Mouse (Mus musculus) MEL (cell line): ENCODE data around the gene Hoxb4. TPM values are rescaled to one million over a fixed set of nuclear protein-coding genes. Genes with fewer than 3 reads are reported as not detected.

Source experiments
- DNase-seq: peaks from one replicate; pipeline ENCODE4 v3.0.0; 2011; ENCODE audit warnings: low read depth, low spot score
- H3K27ac ChIP-seq: 2 replicates; pipeline ENCODE4 v1.5.1; 2012; ENCODE audit warnings: low read depth, mild to moderate bottlenecking, control low read depth, low read length, moderate library complexity; ENCODE audit not compliant: control insufficient read depth
- H3K27me3 ChIP-seq, 2 experiments: fragments of 150-350 bp in 1 of 2; sonication (generic) in 1 of 2; 2 replicates each; pipeline ENCODE4 v1.6.1; 2012; ENCODE audit warnings: low read length in 2 of 2, mild to moderate bottlenecking in 2 of 2, improper control_type of control experiment in 1 of 2, moderate library complexity in 1 of 2; ENCODE audit not compliant: insufficient read depth in 2 of 2, control insufficient read depth in 1 of 2
- H3K36me3 ChIP-seq, 2 experiments: 2 replicates each; pipeline ENCODE4 v1.6.1; 2012 to 2014; ENCODE audit warnings: low read length in 2 of 2, improper control_type of control experiment in 1 of 2, inconsistent platforms in 1 of 2, mild to moderate bottlenecking in 1 of 2; ENCODE audit not compliant: insufficient read depth in 2 of 2, control insufficient read depth in 1 of 2
- H3K4me1 ChIP-seq, 2 experiments: fragments of 150-350 bp in 1 of 2; sonication (generic) in 1 of 2; 2 replicates each; pipeline ENCODE4 v1.6.1; 2012; ENCODE audit warnings: low read length in 2 of 2, improper control_type of control experiment in 1 of 2, mild to moderate bottlenecking in 1 of 2; ENCODE audit not compliant: insufficient read depth in 2 of 2, control insufficient read depth in 1 of 2
- H3K4me3 ChIP-seq, 2 experiments: fragments of 150-350 bp in 1 of 2; sonication (generic) in 1 of 2; 2 replicates each; pipeline ENCODE4 v1.5.1; 2012; ENCODE audit warnings: low read depth in 2 of 2, low read length in 2 of 2, mild to moderate bottlenecking in 2 of 2, moderate library complexity in 2 of 2, control low read depth in 1 of 2, improper control_type of control experiment in 1 of 2; ENCODE audit not compliant: control insufficient read depth in 1 of 2, insufficient read depth in 1 of 2
- H3K79me2 ChIP-seq: 2 replicates; pipeline ENCODE4 v1.6.1; 2012; ENCODE audit warnings: mild to moderate bottlenecking, low read length, moderate library complexity; ENCODE audit not compliant: control insufficient read depth, poor library complexity, insufficient read depth
- H3K9ac ChIP-seq: 2 replicates; pipeline ENCODE4 v1.6.1; 2012; ENCODE audit warnings: low read depth, mild to moderate bottlenecking, control low read depth, low read length, moderate library complexity; ENCODE audit not compliant: control insufficient read depth, poor library complexity, severe bottlenecking
- H3K9me3 ChIP-seq: fragments of 150-350 bp; sonication (generic); replicated peaks from 2 replicates; pipeline ENCODE4 v1.6.1; 2012; ENCODE audit warnings: mild to moderate bottlenecking, low read length, improper control_type of control experiment, moderate library complexity; ENCODE audit not compliant: insufficient read depth
- CHD2 ChIP-seq: IDR thresholded peaks from 2 replicates; pipeline ENCODE4 v1.6.1; 2011; ENCODE audit warnings: low read length, improper control_type of control experiment
- ELF1 ChIP-seq: IDR thresholded peaks from 2 replicates; pipeline ENCODE4 v1.6.1; 2014; ENCODE audit warnings: low read depth, mild to moderate bottlenecking, inconsistent platforms, low read length, improper control_type of control experiment, moderate library complexity
- EP300 ChIP-seq, 2 experiments: IDR thresholded peaks; 2 replicates each; pipeline ENCODE4 v1.6.1; 2011; ENCODE audit warnings: improper control_type of control experiment in 2 of 2, low read length in 2 of 2, low read depth in 1 of 2, mild to moderate bottlenecking in 1 of 2
- JUND ChIP-seq: IDR thresholded peaks from 2 replicates; pipeline ENCODE4 v1.6.1; 2011; ENCODE audit warnings: low read depth, mild to moderate bottlenecking, improper control_type of control experiment, low read length
- MEF2A ChIP-seq: IDR thresholded peaks from 2 replicates; pipeline ENCODE4 v1.6.1; 2014; ENCODE audit warnings: low read depth, mild to moderate bottlenecking, inconsistent platforms, low read length, improper control_type of control experiment; ENCODE audit not compliant: poor library complexity, insufficient replicate concordance, severe bottlenecking; ENCODE audit errors: extremely low read depth
- NELFE ChIP-seq: IDR thresholded peaks from 2 replicates; pipeline ENCODE4 v1.6.1; 2011; ENCODE audit warnings: low read depth, low read length, improper control_type of control experiment
- POLR2AphosphoS2 ChIP-seq: IDR thresholded peaks from 2 replicates; pipeline ENCODE4 v1.6.1; 2011; ENCODE audit warnings: low read length, improper control_type of control experiment
- RAD21 ChIP-seq: IDR thresholded peaks from 2 replicates; pipeline ENCODE4 v1.6.1; 2011; ENCODE audit warnings: mild to moderate bottlenecking, low read depth, low read length, improper control_type of control experiment
- SMC3 ChIP-seq: IDR thresholded peaks from 2 replicates; pipeline ENCODE4 v1.6.1; 2011; ENCODE audit warnings: low read depth, low read length, improper control_type of control experiment
- TBP ChIP-seq: IDR thresholded peaks from 2 replicates; pipeline ENCODE4 v1.8.0; 2011; ENCODE audit warnings: low read depth, low read length, improper control_type of control experiment
- USF2 ChIP-seq, 2 experiments: IDR thresholded peaks; 2 replicates each; pipeline ENCODE4 v1.6.1; 2011 to 2012; ENCODE audit warnings: improper control_type of control experiment in 2 of 2, low read length in 2 of 2, borderline replicate concordance in 1 of 2, inconsistent platforms in 1 of 2, low read depth in 1 of 2, mild to moderate bottlenecking in 1 of 2; ENCODE audit not compliant: insufficient read depth in 1 of 2
- polyA plus RNA-seq, 2 experiments: library from polyadenylated mRNA; stranded (reverse) in 1 of 2; unstranded in 1 of 2; fragments of >175 nt in 1 of 2; fragments of >200 nt in 1 of 2; gene quantifications; 2 replicates each; pipeline versions ENCODE4 v1.2.1 to v1.2.4; 2012; ENCODE audit warnings: low replicate concordance in 2 of 2, low read depth in 1 of 2; ENCODE audit not compliant: insufficient read length in 2 of 2, insufficient read depth in 1 of 2, missing spikeins in 1 of 2
- total RNA-seq: library from RNA; depleted of rRNA; stranded (reverse); fragments of 300-350 nt; gene quantifications from 2 replicates; pipeline ENCODE4 v1.2.3, GENCODE M21; 2012

Gene Hoxb4
- total and polyA plus RNA-seq, 3 experiments = not detected

- no peak overlapping the region for H3K27ac ChIP-seq
- no peak overlapping the region for H3K9ac ChIP-seq
- H3K9me3 ChIP-seq = no peaks in the 10 kb centered on the region
- H3K4me3 ChIP-seq = no peak overlapping the region
- H3K4me1 ChIP-seq = no peaks in the 10 kb centered on the region
- DNase-seq = no peak
- no peaks in the 10 kb centered on the region for H3K36me3 ChIP-seq
- TF ChIP-seq TBP (no peak), JUND (no peak), CHD2 (no peak), EP300 (IDR thresholded peaks at IDR 0.05; ENCODE audit: low read depth in 1 of 2, low read length in 2 of 2) (no peak)
- H3K79me2 ChIP-seq = no peaks in the 10 kb centered on the region
- peaks cover 2 to 9% of the 10 kb centered on the region in 2 experiments; a peak in 3 of 4 replicates for H3K27me3 ChIP-seq
These were observed 45.7 kb downstream of the Hoxb4 start for GRCm38 (mm10) chr11:96363807-96364206.

- DNase-seq = no peak
- H3K4me1 ChIP-seq = no peaks in the 10 kb centered on the region
- no peaks in the 10 kb centered on the region for H3K36me3 ChIP-seq
- no peaks in the 10 kb centered on the region for H3K9me3 ChIP-seq
- no peak within 1 kb of the TSS for H3K9ac ChIP-seq
- H3K4me3 ChIP-seq = no peak within 1 kb of the TSS
- no peaks in the 10 kb centered on the region for H3K79me2 ChIP-seq
- TF ChIP-seq USF2 (IDR thresholded peaks at IDR 0.05; ENCODE audit: borderline replicate concordance in 1 of 2, insufficient read depth in 1 of 2, low read depth in 1 of 2, low read length in 2 of 2) = no peak
- no peak for TF ChIP-seq MEF2A
- TF ChIP-seq RAD21 = no peak
- no peak for TF ChIP-seq POLR2AphosphoS2
- no peak for TF ChIP-seq ELF1
- no peak for TF ChIP-seq SMC3
- TF ChIP-seq NELFE = no peak
- no peak within 1 kb of the TSS for H3K27ac ChIP-seq
- H3K27me3 ChIP-seq = peaks cover 2 to 9% of the 10 kb centered on the region in 2 experiments; a peak in 3 of 4 replicates
These were observed 47.5 kb downstream of the Hoxb4 start, which contains the start of gene Hoxb1 for GRCm38 (mm10) chr11:96365441-96366091. Gene Hoxb1, plus strand, starts transcription at chr11:96365752.
